Mouse (Mus musculus) cerebellum, adult 18-20 months (tissue): ENCODE results near the gene Tnik.

ENCODE experiments used
- DNase-seq, 2 experiments: peaks; one replicate each; pipeline ENCODE4 v3.0.0; 2021

The Tnik gene

DNA sequence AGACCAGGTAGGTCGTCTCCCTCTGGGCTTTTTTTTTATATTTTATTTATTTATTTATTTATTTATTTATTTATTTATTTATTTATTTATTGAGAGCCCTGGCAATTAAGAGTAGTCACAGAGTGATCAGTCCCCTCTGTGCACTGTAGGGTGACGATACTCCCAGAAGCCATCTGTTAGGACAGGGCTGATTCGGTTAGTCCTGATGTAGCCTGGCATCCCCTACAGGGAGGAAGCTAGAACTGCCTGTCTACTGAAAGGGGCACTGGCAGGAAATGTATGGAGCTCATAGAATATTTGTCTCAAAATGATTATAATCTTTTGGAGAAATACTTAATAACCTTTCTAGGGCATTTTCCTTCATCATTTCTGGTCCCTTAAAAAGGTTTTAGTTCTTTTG, 147.3 kb downstream of the Tnik start:
- DNase-seq = peak in 1 of 2 experiments; percentile 38

DNA sequence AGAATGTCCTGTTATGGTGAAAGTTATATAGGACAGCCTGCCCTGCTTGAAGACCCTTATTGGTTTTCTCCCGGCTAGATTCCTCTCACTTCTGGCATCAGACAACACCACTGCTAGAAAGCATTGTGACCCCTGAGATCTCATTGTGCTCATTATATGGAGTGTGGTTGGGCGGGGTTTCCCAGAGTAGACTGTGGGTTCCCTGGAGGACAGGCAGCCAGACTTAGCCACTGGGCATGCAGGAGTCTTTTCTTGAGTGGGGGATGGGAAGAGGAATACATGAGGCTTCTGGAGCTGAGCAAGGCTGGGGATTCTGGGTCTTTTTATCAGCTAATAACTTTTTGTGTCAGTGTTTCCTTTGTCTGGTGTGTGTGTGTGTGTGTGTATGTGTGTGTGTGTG, 153.0 kb downstream of the Tnik start:
- DNase-seq = no peak

GRCm38 (mm10) chr3:28417091-28417715, 154.2 kb downstream of the Tnik start:
- no peak for DNase-seq

- DNase-seq = no peak
Measured at GRCm38 (mm10) chr3:28420194-28420593, 157.2 kb downstream of the Tnik start.

DNA sequence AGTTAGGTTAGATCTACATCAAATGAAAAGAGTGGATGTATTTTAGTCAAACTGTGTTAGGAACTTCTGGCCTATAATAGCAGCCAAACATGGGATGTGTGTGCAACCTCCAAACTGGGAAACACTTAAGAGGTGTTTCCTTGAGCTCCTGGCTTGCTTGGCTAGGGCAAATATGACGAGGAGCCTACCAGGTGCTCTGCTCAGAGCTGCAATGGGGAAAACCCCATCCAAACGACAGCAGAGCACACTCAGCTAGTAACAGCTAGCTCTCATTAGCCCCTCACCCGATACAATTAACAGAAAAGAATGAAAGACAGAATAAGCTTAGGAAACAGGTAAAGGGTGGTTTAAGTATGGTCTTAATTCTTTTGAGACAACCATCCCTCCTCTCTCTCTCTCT, 157.7 kb downstream of the Tnik start:
- no peak for DNase-seq

DNA sequence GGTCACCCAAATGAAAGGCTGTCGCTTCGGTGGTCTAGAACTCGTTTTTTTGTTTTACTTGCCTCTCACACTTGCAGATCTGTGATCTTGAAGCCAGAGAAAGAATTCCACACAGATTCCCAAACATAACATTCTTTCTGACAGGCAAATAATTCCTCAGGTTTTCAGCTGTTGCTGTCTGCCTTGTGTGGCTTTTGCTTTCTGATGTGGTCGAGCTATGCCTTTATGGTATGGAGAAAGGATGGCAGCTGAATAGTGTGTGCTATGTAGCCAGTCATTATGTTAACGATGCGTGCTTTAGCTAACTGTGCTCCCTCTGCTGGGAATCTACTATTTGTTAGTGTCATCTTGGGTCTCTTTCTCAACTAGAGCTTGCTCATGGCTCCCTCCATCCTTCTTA, 158.8 kb downstream of the Tnik start:
- no peak for DNase-seq

DNA sequence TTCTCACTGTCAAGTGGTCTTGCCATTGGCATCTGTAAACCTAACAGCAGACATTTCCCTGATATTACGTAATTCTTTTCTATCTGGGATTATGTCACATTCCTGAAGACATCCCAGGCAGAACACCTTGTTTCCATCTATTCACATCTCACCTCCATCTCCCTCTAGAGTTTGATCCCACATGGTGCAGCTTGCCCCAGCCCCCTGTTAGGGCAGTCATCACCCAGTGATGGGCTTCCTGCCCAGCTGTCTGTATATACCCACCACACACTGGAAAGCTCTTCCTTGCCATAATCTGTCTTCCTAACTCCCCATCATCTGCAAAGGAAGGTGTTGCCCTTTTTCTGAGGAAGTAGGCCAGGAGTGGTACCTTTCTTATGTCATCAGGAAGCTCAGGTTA, 159.2 kb downstream of the Tnik start:
- no peak for DNase-seq

DNA sequence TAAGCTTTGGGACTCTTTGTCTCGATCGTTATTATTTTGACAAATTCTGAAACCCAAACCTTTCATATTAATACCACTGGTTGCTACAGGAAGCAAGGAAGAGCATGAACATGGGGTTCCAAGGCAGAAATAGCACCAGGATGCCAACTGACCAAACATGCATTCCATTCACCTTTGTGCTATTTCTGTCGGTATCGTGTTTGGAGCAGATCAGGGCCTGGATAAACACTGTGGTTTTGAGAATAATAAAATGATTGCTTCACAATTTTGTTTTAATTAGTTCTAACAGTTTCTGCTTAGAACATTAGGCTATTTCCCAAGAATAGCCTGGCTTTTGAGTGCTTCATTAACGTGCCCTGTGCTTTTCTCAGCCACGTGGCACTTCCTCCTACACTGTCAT, 162.9 kb downstream of the Tnik start:
- DNase-seq = no peak

- no peak for DNase-seq
Measured at GRCm38 (mm10) chr3:28431459-28431858, 168.4 kb downstream of the Tnik start.

GRCm38 (mm10) chr3:28432321-28432720, 169.3 kb downstream of the Tnik start:
- no peak for DNase-seq

DNA sequence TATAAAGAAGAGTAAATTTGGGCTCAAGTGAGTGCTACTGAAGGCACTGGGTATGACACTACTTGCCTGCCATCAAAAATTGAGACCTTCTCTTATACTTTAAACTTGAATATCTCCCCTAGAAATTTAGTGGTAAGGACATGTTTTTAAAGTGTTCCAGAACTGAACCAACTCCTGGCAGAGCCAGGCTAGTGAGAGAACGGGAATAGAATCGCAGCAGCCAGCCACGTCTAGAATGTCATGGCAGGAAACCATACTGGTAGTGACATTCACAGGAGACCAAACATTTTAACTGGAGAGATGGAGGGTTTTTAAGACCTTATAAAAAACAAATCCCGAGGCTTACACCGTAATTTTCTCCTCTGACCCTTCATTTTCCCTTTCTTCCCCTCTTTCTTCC, 172.5 kb downstream of the Tnik start:
- DNase-seq = no peak

DNA sequence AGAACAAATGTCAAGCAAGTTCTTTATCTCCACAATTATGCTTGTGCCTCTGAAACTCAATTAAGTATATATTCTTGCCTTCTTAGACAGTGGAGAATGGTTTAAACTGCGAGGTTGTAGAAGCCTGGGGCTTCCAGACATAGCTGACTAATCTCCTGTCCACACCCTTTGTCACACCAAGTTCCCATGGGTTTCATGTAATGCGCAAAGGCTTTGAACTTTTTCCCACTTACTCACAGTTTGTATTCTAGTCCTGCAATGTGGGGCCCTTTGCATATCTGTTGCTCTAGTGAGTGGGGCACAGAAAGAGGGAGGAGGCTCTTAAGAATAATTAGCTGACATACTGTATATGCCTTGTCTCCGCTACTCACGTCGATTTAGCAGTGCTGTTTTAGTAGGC, 174.4 kb downstream of the Tnik start:
- no peak for DNase-seq

GRCm38 (mm10) chr3:28441545-28441944, 178.5 kb downstream of the Tnik start:
- peak; percentile 51 to 61 for DNase-seq

DNA sequence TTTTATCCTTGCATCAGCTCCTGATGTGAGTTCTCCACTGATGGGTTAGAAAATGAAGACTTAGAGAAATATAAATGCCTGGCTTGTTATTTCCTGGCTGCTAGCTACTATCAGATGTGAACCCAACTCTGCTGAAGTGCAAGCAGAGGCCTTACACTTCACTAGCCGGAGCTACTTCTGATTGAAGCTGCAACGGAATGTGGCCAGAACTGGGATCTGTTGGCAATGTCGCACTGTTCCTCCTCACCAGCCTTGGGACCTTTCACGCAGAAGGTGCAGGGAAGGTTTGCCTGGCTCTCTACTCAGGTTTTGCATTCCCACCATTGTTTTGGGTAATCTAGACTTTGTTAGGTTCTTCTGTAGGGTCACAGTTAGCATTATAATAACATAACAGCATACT, 179.1 kb downstream of the Tnik start:
- peak; percentile 32 to 42 for DNase-seq

- no peak for DNase-seq
Measured at GRCm38 (mm10) chr3:28447950-28448349, 184.9 kb downstream of the Tnik start.

DNA sequence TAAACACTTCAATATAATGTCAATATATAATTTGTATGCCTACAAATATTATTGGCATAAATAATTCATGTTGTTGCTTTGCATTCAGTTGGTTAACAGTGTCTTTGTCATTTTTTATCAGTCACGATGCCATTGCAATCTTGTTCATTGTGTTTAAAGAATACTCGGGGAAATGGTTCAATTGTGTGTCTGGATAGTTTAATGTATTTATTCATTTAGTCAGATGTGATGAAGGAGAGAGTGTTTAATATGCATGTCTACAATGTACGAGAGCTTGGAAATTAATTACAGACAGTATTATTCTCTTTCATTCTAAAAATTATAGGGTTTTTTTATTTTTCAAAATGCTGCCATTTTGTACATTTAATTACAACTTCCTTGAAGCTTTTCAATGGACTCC, 190.4 kb downstream of the Tnik start:
- DNase-seq = no peak

GRCm38 (mm10) chr3:28456842-28457241, 193.8 kb downstream of the Tnik start:
- DNase-seq = peak; percentile 28 to 42

GRCm38 (mm10) chr3:28457517-28457916, 194.5 kb downstream of the Tnik start:
- no peak for DNase-seq

- DNase-seq = no peak
Measured at GRCm38 (mm10) chr3:28466688-28467087, 203.7 kb downstream of the Tnik start.

DNA sequence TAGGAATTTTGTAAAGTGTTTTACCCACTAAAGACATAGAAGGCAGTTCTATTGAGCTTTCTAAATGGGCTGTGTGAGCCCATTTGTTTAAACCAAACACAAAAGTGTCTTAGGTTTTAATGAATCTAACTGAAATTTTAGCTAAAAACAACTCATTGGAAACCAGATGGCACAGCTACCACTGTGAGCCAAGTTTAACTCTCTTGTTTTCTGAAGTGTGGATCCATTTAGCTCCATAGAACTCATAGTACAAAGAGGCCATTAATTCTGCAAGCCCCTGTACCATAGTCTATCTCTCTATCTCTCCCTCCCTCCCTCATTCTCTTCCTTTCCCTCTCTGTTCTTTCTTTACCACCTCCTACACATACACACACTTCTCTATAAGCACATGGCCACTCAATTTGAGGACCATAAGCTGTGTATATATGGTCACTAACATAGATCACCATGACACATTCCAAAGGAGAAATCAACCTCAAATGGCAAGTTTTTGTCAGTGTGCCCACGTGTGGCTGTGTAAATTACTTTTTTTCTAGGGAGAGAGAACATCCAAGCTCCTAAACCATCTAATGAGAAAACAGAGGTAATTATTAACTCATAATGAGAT, 204.2 kb downstream of the Tnik start:
- no peak for DNase-seq

DNA sequence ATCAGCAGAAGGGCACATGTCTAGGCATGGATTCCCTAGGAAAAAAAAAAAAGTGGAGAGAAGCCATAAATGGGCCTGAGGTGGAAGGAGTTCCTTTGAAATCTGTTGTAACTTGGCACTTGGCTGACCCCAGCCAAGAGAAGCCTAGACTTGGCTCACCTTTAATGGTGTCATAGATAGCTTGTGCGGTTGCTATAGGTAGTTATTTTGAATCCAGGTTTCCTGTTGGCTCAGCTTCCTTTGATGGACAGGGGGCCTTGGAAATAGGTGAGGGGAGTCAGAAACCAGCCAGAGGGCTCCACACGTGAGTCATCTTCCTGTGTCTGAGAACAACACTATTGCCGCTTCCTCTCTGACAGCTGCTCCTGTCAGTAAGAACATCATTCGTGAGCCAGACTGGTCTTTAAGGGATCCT, 204.9 kb downstream of the Tnik start:
- DNase-seq = no peak

- DNase-seq = no peak
Measured at GRCm38 (mm10) chr3:28473439-28473838, 210.4 kb downstream of the Tnik start.

GRCm38 (mm10) chr3:28477373-28477772, 214.4 kb downstream of the Tnik start:
- peak; percentile 33 to 39 for DNase-seq

DNA sequence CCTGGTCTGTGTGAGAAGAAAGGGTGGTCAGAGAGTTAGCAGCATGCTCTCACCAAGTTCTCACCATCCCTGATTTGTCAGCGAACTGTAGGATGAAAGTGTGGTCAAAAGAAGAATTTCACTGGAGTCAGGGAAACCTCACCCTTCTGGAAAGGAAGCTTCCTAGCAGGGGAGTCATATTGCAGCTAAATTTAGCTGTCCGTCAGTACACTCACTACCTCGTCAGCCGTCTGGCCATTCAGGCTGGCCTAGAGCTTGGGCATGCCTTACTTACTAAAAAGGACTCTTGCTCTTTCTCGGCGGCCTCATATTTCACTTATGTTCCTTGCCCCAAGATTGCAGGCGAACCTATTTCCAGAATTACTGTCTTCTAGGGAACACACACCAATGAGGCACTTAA, 222.7 kb downstream of the Tnik start:
- peak; percentile 46 to 67 for DNase-seq

GRCm38 (mm10) chr3:28487418-28487817, 224.4 kb downstream of the Tnik start:
- DNase-seq = no peak
